Mouse (Mus musculus) regulatory T cell (primary cell): ENCODE data around the gene Ppm1d.

Experiments used
- in situ Hi-C: fragments of 300-600 bp; cut with MboI, MseI; formaldehyde crosslinking; loops from one replicate; pipeline ENCODE4 v1.15.1; 2025; ENCODE audit warnings: high pct_unique_total_duplicates

Ppm1d gene

DNA sequence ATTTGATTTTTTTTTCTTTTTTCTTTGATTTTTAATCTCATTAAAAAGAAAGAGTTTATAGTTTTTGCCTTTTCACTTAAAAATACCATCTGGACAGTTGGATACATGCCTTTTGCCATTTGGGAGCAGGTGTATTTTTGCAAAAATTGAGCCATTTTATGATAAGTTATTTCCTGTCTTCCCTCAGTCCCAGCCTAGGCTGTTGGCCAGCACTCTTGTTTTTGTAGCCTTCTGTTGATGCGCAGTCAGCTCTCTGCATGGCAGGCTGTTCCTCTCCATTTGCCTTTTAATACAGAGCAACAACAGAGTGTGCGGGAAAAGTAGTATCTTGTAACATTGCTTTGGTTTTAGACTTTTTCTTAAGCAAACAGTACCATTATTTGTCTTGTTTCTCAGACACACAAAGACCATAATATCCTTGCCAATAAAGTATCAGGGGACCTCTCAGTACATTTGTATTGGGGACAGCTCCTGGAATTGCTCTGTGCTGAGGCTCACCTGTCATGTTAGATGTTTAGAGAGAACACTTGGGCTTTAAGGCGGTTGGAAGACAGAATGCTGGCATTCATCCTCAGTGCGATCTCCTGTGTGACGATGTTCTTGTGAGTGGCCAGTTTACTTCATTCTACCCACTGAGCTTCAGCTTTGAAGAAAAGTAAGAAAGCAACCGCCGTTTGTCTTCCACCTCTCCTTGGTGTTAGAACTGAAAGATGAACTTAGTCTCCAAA, 18.3 kb downstream of the Ppm1d start:
- in situ Hi-C loops = no loop called here

DNA sequence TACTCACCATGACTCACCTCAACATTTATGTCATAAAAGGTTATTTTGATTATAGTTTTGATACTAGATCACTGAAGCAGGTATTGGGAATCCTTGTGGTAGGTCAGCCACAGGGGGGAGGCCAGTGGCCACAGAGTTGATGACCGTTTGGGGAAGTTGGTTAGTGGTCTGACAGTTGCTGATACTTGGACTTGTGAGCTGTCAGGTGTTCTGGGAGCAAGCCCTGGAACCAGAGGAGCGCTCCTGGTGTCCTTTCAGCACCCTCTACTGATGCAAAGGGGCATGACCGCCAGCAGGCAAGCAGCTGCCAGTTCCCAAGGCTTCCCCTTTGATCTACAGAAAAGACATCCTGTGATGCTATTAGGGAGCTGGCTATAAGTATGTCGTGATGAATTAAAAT, 23.7 kb downstream of the Ppm1d start:
- in situ Hi-C loops = no loop called here

DNA sequence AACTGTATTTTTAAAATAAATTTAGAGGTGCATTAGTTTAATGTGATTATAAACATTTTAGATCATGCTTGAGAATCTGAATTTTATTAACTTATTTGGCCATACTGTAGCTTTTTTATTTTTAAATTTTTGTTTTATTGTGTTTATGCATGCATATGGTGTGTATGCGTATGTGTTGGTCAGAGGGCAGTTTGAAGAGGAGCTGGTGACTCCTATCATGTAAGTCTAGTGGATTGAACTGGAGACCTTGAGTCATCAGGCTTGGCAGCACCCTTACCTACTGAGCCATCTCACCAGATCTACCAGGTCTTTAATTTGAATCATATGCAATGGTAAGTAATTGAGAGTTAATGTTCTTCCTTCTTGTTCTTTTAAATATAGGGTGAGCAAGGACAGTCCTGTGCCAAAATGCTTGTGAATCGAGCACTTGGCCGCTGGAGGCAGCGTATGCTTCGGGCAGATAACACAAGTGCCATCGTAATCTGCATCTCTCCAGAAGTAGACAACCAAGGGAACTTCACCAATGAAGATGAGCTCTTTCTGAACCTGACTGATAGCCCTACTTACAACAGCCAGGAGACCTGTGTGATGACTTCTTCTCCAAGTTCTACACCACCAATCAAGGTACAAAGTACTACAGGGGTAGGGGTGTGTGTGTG, 28.3 kb downstream of the Ppm1d start:
- in situ Hi-C loops = no loop called here

DNA sequence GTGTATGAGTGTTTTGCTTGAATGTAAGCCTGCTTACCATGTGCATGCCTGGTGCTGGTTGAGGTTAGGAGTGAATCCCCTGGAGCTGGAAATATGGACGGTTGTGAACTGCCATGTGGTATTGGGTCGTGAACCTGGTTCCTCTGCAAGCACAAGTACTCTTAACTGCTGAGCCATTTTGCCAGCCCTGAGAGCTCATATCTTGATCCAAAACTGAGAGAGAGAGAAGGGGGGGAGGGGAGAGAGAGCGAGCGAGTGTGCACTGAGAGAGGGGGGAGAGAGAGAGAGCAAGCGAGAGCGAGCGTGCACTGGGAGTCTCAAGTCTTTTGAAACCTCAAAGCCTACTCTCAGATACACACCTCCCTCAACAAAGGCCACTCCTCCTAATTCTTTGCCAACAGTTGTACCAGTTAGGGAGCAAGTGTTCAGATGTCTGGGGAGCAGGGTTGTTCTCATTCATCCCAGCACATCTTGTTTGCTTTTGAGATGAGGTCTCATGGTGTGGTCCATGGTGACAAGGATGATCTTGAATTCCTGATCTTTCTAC, 29.1 kb downstream of the Ppm1d start:
- in situ Hi-C loops = loop anchor here (5.0 kb wide), 1 partner anchor 58 kb away; no protein-coding TSS in a partner anchor

DNA sequence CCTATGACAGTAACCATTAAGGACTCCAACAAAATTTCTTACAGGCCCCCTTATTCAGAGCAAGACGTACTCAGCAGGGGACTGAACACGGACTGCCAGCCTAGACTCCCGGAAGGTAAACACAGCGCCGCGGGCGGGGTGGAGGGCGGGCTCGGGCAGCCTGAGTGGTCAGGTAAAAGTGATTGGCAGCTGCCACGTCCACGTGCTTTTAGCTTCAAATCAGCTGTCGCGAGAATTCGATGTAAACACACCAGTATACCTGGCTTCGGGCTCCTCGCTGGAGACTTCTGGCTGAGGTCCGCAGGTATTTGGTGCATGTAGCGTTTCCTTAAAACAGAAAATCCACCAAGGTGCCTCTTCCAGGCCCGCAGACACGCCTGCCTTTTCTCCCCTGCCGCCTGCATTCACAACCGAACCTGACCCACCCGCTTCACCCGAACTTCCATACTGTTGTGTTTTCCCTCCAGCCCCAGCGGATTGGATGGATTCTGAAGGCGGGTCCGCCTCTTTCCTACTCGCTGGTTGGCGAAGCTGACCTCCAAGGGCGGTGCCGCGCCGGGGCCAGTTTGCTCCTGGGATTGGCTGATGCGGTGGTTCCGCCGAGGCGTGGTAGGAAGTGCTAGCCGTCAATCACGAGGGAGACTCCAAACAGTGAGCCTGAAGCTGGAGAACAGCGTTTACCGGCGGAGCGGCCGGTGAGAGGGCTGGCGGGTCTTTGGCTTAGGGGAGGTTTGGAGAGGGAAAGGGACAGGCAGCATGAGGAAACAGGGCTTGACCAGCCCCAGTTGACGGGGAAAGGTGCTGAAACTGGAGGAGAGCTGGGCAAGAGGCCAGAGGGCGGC, 41.7 kb downstream of the Ppm1d start, which contains the start of gene Bcas3:
TSS of gene Bcas3 (plus strand) at position 629 of the 842 bp plus-strand sequence.
- in situ Hi-C loops = no loop called here

DNA sequence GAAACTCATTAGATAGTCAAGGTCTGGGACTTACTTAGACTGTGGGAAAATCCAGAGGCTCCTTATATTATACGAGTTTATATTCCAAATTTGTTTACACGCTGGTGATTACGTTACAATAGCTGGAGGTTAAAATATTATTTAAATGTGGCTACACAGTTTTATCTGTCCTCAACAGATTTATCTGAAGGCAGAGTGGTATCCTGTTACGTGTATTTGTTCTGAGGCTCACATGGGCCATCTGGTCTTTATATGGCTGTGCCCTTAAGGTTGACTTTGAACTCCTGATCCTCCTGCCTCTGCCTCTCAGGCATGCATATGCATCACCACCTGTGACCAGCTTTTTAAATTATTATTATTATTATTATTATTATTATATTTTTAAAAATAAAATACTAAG, 42.8 kb downstream of the Ppm1d start:
- in situ Hi-C loops = no loop called here

DNA sequence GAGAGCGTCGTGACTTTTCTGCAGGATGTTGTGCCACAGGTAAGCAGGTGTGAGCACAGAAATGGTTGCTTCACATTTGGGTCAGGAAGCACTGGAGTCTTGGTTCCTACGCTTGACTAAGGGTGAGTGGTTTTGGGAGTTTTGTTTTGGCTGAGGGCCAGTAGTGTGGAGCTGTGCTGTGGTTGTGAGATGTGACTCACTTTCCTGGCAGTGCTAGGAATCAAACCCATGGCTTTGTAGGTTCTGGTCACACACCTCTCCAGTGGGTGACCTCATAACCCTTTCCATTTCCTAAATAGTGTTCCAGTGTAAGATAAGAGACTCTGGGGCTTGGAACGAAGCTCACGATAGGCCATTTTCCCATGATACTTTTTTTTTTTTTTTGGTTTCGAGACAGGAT, 48.6 kb downstream of the Ppm1d start:
- in situ Hi-C loops = no loop called here

DNA sequence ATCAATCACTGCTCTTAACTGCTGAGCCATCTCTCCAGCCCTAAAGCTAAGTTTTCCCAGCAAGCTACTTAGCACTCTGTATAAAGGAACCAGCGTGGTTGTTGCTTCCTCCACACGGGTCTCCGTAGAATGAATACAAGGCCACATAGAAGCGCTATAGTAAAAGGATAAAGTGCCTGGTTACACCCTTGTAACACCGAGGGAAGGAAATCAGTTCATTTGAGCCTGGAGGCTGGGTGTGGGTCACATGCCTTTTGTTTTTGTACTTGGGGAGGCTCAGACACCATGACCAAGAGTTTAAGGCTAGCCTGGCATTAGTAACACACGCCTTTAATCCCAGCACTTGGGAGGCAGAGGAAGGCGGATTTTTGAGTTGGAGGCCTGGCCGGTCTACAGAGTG, 50.6 kb downstream of the Ppm1d start:
- in situ Hi-C loops = no loop called here

DNA sequence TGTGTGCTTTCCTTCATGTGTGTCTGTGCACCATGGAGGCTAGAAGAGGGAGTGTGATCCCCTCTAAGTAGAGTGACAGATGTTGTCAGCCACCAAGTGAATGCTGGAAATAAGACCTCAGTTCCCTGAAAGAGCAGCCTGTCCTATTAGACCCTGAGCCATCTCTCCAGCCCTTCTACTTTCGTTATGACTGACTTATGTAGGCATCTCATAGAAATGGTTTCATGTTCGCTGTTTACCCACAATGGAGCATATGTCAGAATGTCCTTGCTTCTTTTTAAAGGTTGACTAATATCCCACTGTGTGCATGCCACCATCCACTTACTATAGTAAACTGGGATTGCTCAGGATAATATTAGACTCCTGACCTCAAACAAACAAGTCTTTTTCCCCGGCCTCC, 55.1 kb downstream of the Ppm1d start:
- in situ Hi-C loops = no loop called here

DNA sequence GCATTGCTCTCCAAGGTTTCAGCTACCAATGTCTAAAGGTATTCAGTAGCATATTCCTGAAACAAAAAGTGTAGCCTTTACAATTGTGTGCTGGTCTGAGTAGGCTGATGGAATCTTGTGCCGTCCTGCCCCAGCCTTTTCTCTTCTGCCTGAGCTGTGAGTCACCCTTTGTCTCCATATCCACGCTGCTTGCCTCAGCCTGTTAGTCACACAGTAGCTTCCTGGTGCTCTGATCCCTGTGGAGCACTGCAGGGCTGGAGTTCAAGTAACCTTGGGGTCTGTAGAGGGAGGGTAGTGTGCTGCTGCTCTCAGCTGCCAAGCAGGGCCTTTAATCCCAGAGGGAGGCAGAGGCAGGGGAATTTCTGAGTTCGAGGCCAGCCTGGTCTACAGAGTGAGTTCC, 56.8 kb downstream of the Ppm1d start:
- in situ Hi-C loops = no loop called here

DNA sequence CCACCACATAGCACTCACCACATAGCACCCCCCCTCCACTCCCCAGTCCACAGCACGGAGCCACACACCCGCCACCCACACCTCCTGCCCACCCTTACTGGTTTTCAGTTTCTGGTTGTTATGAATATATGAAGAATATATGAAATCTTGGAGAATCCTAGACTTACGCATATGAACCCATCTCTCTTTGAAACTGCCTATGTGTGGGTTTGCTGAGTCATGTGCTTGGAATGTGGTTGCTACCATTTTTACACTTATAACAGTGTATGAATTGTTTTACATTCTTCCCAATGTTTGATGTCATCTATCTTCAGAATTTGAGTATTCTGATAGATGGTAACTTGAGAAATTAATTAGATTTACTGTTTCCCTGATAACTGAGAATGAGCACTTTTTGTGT, 68.0 kb downstream of the Ppm1d start:
- in situ Hi-C loops = no loop called here

DNA sequence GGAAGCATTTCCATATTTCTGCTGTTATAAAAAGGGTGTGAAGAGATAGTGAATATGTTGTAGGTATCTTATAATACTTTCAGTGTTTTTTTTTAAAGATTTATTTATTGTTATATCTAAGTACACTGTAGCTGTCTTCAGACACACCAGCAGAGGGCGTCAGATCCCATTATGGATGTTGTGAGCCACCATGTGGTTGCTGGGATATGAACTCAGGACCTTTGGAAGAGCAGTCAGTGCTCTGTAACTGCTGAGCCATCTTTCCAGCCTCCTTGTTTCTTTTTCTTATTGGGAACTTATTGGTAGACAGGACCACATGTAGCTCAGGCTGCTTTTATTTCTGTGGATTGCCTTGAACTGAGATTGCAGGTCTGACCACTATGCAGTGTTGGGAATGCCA, 69.0 kb downstream of the Ppm1d start:
- in situ Hi-C loops = loop anchor here (5.0 kb wide), 1 partner anchor 82 kb away; no protein-coding TSS in a partner anchor

DNA sequence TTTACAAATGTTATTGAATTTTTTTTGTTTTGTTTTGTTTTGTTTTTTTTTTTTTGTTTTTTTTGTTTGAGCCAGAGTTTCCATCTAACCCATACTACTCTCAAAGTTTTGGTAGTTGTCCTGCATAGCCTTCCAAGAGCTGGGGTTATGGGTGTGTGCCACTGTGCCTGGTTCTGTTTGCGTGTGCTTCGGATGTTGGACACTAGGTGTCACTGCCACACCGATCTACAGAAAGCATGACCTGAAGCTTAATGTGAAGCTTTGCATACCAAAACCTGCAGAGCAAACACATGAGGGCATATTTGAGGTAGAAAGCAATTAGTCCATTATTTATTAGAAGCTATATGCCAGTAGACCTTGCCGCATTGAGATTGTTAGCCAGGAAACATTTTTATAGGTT, 71.0 kb downstream of the Ppm1d start:
- in situ Hi-C loops = loop anchor here (5.0 kb wide), 1 partner anchor 80 kb away; no protein-coding TSS in a partner anchor

DNA sequence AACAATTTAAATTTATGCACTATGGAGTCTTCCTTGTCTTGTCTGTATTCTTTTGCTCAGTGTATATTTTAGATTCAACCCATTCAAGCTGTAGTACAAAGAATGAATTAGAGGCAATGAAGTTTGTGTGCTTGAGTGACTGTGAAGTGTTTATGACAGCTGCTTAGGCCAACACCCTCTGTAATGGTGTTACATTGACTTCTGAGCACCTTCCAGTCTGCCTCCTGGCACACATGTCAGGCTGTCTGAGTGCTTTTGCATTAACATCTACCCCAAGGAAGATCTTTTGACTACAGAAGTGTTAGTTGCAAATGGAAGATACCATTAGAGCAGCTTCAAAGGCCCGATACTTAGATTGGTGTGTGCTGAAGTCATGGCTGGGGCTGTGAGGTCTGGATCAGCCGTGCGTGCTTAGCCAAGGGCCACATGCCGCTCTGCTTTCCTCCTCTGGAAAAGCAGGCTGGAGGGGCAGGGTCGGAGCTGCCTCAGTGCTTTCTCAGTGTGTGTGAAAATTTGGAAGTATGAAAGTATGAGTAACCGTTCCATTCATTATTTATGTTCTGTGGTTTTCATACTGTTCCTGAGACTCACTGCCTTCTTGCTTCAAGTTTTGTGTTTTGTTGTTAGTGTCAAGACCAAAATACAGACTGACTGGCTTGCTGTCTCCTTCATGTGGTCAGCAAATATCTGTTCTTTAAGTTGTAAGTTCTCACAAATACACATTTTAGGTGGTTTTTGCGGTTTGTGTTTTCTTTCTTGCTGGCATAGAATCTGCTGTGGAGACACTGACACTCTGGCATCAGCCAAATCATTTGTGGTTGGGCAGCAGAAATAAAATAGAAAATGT, 73.2 kb downstream of the Ppm1d start:
- in situ Hi-C loops = loop anchor here (5.0 kb wide), 1 partner anchor 78 kb away; no protein-coding TSS in a partner anchor

DNA sequence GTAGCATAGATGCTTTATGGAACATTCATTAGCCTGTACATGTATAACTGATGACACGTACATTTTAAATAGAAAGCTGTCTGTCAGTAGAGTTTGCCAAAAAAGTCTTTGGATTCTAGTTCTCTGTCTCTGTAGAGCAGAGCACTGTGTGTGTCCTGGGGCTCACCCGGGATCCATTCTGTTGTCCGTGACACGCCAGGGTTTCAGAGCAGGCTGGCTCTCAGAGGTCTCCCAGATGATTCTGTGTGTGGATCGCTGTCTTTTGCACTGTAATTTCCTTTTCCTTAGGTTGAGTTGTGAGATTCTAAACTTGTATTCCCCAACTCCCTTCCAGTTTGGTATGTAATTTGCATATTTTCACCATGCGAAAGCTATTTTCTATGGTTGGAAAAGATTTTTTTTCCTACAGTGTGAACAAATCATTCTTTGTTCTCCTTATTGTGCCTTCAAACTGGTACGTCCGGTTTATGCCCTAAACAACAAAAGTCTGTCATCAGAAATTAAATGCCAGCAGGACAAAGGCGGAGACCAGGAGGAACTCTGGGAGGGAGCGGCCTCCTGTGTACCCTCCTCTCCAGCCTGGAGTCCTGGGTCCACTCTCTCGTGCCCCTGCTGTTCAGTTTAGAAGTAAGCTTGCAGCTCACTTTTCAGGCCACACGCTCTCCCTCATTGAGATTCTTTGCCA, 81.3 kb downstream of the Ppm1d start:
- in situ Hi-C loops = no loop called here

DNA sequence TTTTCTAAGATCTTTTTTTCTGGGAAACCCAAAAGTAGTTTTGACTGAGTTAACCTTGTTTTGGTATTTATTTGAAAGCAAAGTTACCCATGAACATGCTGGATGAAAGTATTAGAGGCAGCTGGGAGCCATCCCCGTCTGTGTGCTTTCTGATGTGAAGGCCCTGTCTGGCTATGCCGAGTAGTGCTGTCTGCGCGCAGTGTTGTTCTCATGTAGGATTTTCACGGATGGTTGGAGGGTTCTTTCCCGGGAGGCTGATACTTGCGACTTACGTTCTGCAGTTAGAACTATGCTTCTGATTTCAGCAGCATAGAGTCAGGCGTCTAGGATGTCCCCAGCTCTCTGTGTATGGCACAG, 81.8 kb downstream of the Ppm1d start:
- in situ Hi-C loops = no loop called here

DNA sequence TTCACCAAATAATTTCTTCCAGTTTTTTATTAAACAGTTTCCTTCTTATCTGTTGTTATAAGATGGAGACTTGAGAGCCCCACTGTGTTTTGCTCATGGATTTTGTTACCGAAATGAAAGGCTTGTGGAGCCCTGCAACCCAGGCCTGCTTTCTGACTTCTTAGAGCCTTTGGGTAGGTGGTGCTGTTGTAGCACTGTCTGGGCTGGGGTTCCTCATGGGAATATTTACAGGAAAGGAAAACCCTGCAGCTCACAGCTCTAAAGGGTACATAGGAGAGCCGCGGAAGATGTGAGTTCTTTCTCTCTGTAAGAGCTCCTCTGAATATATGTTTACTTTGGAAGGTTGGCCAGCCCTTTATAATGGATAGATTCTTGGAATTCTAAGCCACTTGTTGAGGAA, 82.9 kb downstream of the Ppm1d start:
- in situ Hi-C loops = no loop called here

DNA sequence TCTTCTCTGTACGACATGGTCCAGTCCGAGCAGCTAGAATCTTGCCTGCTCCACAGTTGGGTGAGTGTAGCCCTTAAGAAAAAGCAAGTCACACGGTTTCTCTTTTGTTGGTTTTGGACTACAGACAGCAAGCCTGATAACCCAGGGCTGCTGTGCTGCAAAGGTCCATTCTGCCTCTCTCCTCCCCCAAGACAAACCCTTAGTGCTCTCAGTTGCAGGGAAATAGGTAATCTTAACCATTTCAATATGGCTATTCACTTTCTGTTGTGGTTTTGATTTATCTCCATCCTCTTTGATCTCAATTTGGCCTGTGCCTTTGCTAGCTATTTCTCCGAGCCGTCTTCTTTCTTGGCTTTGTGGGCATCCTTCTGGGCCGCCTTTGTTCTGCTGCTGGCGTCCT, 84.3 kb downstream of the Ppm1d start:
- in situ Hi-C loops = no loop called here
